Mouse (Mus musculus): ENCODE data around the gene 1700023F06Rik. TPM values are rescaled to one million over a fixed set of nuclear protein-coding genes. Genes with fewer than 3 reads are reported as not detected.
A peak's percentile ranks its signal among the peaks of the same experiment; 100 is the strongest.

Gene 1700023F06Rik
- total and polyA plus RNA-seq, 3 experiments, result not detected

DNA sequence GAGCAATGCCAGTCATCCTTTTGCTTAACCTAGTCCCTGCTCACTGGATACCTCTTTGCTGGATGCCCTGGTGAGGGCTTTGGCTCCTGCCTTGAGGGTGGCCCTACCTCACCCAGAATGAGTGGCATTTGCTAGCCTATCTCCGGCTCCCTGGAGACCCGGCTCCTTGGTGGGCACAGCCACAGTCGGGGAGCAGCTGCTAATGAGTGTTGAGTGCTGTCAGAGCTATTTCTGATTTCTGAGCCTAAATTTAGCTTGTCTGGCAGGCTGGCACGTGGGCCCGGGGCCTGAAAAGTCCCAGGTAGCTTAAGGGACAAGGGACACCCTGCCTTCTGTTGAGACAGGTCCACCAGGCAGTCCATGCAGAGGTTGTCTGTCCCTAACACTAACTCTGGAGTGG is 31.1 kb downstream of the 1700023F06Rik start:
- peaks cover 38% of the 10 kb centered on the region for H3K27me3 ChIP-seq (ENCODE audit: insufficient read depth, low read length)
- TF ChIP-seq POLR2AphosphoS5 (IDR thresholded peaks at IDR 0.05; ENCODE audit: insufficient replicate concordance, low read depth, low read length), result no peak
- TF ChIP-seq CTCF (IDR thresholded peaks at IDR 0.05; ENCODE audit: low read depth, low read length), result no peak
- no peak for TF ChIP-seq TAL1 (conservative IDR thresholded peaks at IDR 0.05; ENCODE audit: low read depth, low read length)
- TF ChIP-seq GATA2 (IDR thresholded peaks at IDR 0.05; ENCODE audit: borderline replicate concordance, low read depth, low read length), result no peak
- TF ChIP-seq GATA1 (IDR thresholded peaks at IDR 0.05; ENCODE audit: borderline replicate concordance, low read length), result no peak
- H3K36me3 ChIP-seq (replicated peaks), result no peaks in the 10 kb centered on the region
- H3K4me1 ChIP-seq (ENCODE audit: insufficient read depth, low read depth, low read length), result peaks cover 64% of the 10 kb centered on the region
- H3K9me3 ChIP-seq (replicated peaks), result no peaks in the 10 kb centered on the region
- H3K4me3 ChIP-seq (ENCODE audit: low read depth, low read length), result no peak overlapping the region
- no peak for ATAC-seq (ENCODE audit: extremely low read depth, insufficient number of reproducible peaks, low FRiP score, poor library complexity, severe bottlenecking)
- DNase-seq (ENCODE audit: low spot score), result no peak

DNA sequence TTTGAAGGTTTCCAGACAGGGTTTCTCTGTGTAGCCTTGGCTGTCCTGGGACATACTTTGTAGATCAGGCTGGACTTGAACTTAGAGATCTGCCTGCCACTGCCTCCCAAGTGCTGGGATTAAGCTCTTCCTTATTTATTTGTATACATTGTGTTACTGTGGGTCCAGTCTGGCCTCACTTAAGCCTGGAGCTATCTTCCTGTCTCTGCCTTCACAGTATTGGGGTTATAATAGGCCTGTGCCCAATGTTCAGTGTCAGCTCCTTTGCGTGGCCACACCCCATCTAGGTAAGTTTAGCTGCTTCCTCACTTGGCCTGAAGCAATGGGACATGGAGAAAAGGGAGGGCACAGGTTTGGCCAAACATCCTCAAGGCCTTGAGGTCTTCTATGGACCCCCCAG is 31.8 kb downstream of the 1700023F06Rik start:
- Histone ChIP-seq H3K4me3 (ENCODE audit: low read depth, low read length) (no peak overlapping the region), H3K4me1 (ENCODE audit: insufficient read depth, low read depth, low read length) (peaks cover 68% of the 10 kb centered on the region), H3K27me3 (ENCODE audit: insufficient read depth, low read length) (peaks cover 32% of the 10 kb centered on the region), H3K36me3 (replicated peaks) (no peaks in the 10 kb centered on the region), H3K9me3 (replicated peaks) (no peaks in the 10 kb centered on the region)
- TF ChIP-seq TAL1 (conservative IDR thresholded peaks at IDR 0.05; ENCODE audit: low read depth, low read length), result no peak
- TF ChIP-seq GATA2 (IDR thresholded peaks at IDR 0.05; ENCODE audit: borderline replicate concordance, low read depth, low read length), result no peak
- TF ChIP-seq GATA1 (IDR thresholded peaks at IDR 0.05; ENCODE audit: borderline replicate concordance, low read length), result no peak
- TF ChIP-seq POLR2AphosphoS5 (IDR thresholded peaks at IDR 0.05; ENCODE audit: insufficient replicate concordance, low read depth, low read length), result no peak
- no peak for TF ChIP-seq CTCF (IDR thresholded peaks at IDR 0.05; ENCODE audit: low read depth, low read length)
- DNase-seq (ENCODE audit: low spot score) (no peak), ATAC-seq (ENCODE audit: extremely low read depth, insufficient number of reproducible peaks, low FRiP score, poor library complexity, severe bottlenecking) (no peak)

DNA sequence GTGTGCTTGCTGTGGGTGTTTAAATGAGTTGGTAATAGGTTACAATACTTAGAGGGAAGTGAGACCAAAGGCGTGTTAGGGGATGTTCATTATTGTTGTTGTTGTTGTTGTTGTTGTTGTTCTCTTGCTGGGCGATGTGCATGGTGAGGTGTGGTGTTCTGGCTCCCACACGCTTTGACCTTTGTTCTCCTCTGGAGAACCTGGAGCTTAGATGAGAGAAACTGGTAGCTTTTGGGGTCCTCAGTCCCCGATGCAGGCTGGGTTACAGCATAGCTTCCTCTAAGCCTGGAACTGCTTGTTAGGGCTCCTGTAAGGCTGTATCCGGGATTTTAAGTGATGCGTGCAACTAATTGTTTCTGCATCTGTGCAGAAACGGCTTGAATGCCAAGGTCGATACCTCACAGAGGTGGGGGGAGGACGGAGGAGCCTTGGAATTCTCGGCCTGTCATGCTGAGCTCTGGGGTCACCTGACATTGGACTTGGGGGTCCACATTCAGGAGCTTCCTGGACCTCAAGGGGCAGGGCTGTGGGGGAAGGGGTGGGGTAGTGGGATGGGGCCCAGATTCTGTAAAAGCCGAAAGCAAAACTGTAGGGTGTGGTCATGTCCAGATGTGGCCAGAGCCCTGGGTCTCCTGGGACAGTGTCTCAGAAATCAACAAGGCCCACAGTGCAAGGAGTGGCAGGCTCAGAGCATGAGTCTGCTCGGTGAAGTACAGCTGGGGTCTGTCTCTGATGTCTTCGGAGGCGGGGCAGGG is 32.5 kb downstream of the 1700023F06Rik start:
- Histone ChIP-seq H3K36me3 (replicated peaks) (no peaks in the 10 kb centered on the region), H3K4me3 (ENCODE audit: low read depth, low read length) (no peak overlapping the region), H3K27me3 (ENCODE audit: insufficient read depth, low read length) (peaks cover 33% of the 10 kb centered on the region), H3K9me3 (replicated peaks) (peaks cover 5% of the 10 kb centered on the region), H3K4me1 (ENCODE audit: insufficient read depth, low read depth, low read length) (peaks cover 68% of the 10 kb centered on the region)
- ATAC-seq (ENCODE audit: extremely low read depth, insufficient number of reproducible peaks, low FRiP score, poor library complexity, severe bottlenecking) (no peak), DNase-seq (ENCODE audit: low spot score) (peak; percentile 1)
- TF ChIP-seq CTCF (IDR thresholded peaks at IDR 0.05; ENCODE audit: low read depth, low read length), result no peak
- TF ChIP-seq POLR2AphosphoS5 (IDR thresholded peaks at IDR 0.05; ENCODE audit: insufficient replicate concordance, low read depth, low read length), result no peak
- no peak for TF ChIP-seq TAL1 (conservative IDR thresholded peaks at IDR 0.05; ENCODE audit: low read depth, low read length)
- no peak for TF ChIP-seq GATA1 (IDR thresholded peaks at IDR 0.05; ENCODE audit: borderline replicate concordance, low read length)
- TF ChIP-seq GATA2 (IDR thresholded peaks at IDR 0.05; ENCODE audit: borderline replicate concordance, low read depth, low read length), result no peak

DNA sequence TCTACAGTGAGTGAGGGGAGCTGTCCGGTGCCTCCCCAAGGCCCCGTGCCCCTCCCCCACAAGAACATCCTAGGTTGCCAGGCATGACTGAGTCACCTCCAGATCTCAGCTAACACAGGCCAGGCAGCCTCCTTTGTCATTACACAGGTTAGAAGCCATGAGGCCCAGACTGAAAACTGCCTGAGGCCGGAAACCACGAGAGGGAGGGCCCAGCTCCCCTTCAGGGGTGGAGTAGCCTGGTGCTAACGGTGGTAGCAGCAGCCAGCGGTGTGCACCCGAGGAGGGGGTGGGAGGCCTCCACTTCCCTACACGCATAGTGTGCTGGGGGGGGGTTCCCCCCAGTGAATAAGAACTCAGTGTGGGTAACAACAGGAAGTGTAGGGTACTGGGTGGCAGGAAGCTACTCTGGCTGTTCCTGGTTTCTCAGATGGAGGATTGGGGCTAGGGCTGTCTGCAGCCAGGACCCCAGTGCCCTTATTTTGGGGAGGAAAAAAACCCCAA is 33.4 kb downstream of the 1700023F06Rik start:
- no peaks in the 10 kb centered on the region for H3K36me3 ChIP-seq (replicated peaks)
- DNase-seq (ENCODE audit: low spot score) (peak; percentile 83), ATAC-seq (ENCODE audit: extremely low read depth, insufficient number of reproducible peaks, low FRiP score, poor library complexity, severe bottlenecking) (peak; percentile 91)
- peaks cover 10% of the 10 kb centered on the region for H3K9me3 ChIP-seq (replicated peaks)
- H3K27me3 ChIP-seq (ENCODE audit: insufficient read depth, low read length), result peaks cover 26% of the 10 kb centered on the region
- H3K4me1 ChIP-seq (ENCODE audit: insufficient read depth, low read depth, low read length), result peaks cover 68% of the 10 kb centered on the region
- TF ChIP-seq GATA1 (IDR thresholded peaks at IDR 0.05; ENCODE audit: borderline replicate concordance, low read length) (no peak), TAL1 (conservative IDR thresholded peaks at IDR 0.05; ENCODE audit: low read depth, low read length) (no peak)
- peak overlapping the region; percentile 41; the same call in 1 of the 2 replicates for H3K4me3 ChIP-seq (ENCODE audit: low read depth, low read length)

DNA sequence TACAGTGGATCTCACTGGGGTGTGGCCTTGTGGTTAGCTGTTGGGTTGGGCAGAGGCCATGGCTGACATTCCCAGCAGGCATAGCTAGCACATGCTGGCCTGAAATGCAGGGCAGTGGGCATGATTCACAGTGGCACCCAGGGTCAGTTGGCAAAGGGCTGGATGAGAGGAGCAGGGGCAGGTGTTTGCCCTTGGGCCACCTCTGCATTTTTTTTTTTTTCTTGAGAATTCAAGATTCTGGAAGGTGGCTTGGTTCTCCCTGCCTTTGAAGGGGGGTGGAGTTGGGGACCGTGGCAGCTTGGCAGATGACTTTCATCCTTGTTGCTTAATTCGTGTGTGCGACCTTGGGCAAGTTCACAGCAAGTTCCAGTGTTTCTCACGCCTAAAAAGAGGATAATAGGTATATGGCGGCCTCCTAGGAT is 33.9 kb downstream of the 1700023F06Rik start:
- DNase-seq (ENCODE audit: low spot score) (peak; percentile 6), ATAC-seq (ENCODE audit: extremely low read depth, insufficient number of reproducible peaks, low FRiP score, poor library complexity, severe bottlenecking) (no peak)
- Histone ChIP-seq H3K4me3 (ENCODE audit: low read depth, low read length) (peak overlapping the region; percentile 46; the same call in 1 of the 2 replicates), H3K4me1 (ENCODE audit: insufficient read depth, low read depth, low read length) (peaks cover 68% of the 10 kb centered on the region), H3K27me3 (ENCODE audit: insufficient read depth, low read length) (peaks cover 21% of the 10 kb centered on the region), H3K9me3 (replicated peaks) (peaks cover 10% of the 10 kb centered on the region), H3K36me3 (replicated peaks) (no peaks in the 10 kb centered on the region)
- no peak for TF ChIP-seq GATA1 (IDR thresholded peaks at IDR 0.05; ENCODE audit: borderline replicate concordance, low read length)
- TF ChIP-seq TAL1 (conservative IDR thresholded peaks at IDR 0.05; ENCODE audit: low read depth, low read length), result no peak
- no peak for TF ChIP-seq CTCF (IDR thresholded peaks at IDR 0.05; ENCODE audit: low read depth, low read length)
- TF ChIP-seq POLR2AphosphoS5 (IDR thresholded peaks at IDR 0.05; ENCODE audit: insufficient replicate concordance, low read depth, low read length), result no peak
- no peak for TF ChIP-seq GATA2 (IDR thresholded peaks at IDR 0.05; ENCODE audit: borderline replicate concordance, low read depth, low read length)

DNA sequence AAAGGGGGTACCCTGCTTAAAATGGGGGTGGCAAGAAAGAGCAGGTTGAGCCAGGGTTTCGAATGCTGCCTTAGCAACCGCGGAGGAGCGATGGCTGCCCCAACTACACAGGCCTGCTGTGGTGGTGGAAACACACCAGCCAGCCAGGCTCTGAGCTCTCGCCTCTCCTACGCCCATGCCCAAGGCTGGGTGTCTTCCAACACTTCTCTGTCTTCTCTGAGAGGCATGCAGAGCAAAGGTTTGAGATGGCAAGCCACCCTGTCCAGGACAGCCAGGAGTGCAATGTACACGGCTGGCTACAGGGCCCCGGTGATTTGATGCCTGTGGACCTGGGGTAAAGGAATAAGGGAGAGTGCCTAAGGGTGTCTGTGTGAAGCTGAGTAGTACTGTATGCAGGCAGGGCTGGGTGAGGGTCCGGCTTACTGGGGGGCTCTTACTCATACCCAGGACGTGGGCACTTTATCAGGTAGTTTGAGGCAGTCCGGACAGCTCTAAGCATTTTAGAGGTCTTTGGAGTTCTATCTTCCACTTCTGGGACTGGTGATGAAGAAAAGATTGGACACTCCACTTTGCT is 34.5 kb downstream of the 1700023F06Rik start:
- Histone ChIP-seq H3K9me3 (replicated peaks) (peaks cover 10% of the 10 kb centered on the region), H3K4me3 (ENCODE audit: low read depth, low read length) (no peak overlapping the region), H3K4me1 (ENCODE audit: insufficient read depth, low read depth, low read length) (peaks cover 69% of the 10 kb centered on the region), H3K36me3 (replicated peaks) (no peaks in the 10 kb centered on the region), H3K27me3 (ENCODE audit: insufficient read depth, low read length) (peaks cover 15% of the 10 kb centered on the region)
- ATAC-seq (ENCODE audit: extremely low read depth, insufficient number of reproducible peaks, low FRiP score, poor library complexity, severe bottlenecking) (no peak), DNase-seq (ENCODE audit: low spot score) (peak; percentile 2)
- no peak for TF ChIP-seq CTCF (IDR thresholded peaks at IDR 0.05; ENCODE audit: low read depth, low read length)
- TF ChIP-seq TAL1 (conservative IDR thresholded peaks at IDR 0.05; ENCODE audit: low read depth, low read length), result no peak
- TF ChIP-seq POLR2AphosphoS5 (IDR thresholded peaks at IDR 0.05; ENCODE audit: insufficient replicate concordance, low read depth, low read length), result no peak
- no peak for TF ChIP-seq GATA2 (IDR thresholded peaks at IDR 0.05; ENCODE audit: borderline replicate concordance, low read depth, low read length)
- no peak for TF ChIP-seq GATA1 (IDR thresholded peaks at IDR 0.05; ENCODE audit: borderline replicate concordance, low read length)
